Mouse (Mus musculus): Measurements from ENCODE around the gene Madcam1. TPM values are rescaled to one million over a fixed set of nuclear protein-coding genes. Genes with fewer than 3 reads are reported as not detected.

Madcam1 gene
- polyA plus RNA-seq, 1 experiment from 2014 or later: 16.9 TPM

DNA sequence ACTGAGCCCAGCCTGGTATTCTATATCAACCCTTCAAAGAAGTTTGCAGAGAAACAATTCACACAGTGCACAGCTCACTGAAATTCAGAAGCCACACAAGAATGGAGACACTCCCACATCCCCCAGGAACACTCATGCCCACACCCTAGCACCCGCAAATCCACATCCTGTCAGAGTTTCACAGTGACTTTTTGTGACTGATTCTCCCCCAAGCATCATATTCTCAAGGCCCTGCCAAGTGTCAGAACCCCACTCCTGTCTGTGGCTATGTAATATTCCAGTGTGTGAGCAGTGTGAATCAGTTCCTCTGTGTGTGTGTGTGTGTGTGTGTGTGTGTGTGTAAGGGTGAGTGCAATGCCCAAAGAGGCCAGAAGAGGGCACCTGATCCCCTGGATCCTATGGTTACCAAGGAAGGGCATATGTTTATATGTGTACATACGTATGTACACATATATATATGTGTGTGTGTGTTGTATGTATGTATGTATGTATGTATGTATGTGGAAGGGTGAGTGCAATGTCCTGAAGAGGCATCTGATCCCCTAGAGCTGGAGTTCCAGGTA is 27.7 kb downstream of the Madcam1 start:
- peak; percentile 48 for TF ChIP-seq CTCF (IDR thresholded peaks at IDR 0.05; ENCODE audit: low read depth)
- no peak for ATAC-seq
- WGBS: 96% methylated on average over 2 of the region's 2 CpGs

DNA sequence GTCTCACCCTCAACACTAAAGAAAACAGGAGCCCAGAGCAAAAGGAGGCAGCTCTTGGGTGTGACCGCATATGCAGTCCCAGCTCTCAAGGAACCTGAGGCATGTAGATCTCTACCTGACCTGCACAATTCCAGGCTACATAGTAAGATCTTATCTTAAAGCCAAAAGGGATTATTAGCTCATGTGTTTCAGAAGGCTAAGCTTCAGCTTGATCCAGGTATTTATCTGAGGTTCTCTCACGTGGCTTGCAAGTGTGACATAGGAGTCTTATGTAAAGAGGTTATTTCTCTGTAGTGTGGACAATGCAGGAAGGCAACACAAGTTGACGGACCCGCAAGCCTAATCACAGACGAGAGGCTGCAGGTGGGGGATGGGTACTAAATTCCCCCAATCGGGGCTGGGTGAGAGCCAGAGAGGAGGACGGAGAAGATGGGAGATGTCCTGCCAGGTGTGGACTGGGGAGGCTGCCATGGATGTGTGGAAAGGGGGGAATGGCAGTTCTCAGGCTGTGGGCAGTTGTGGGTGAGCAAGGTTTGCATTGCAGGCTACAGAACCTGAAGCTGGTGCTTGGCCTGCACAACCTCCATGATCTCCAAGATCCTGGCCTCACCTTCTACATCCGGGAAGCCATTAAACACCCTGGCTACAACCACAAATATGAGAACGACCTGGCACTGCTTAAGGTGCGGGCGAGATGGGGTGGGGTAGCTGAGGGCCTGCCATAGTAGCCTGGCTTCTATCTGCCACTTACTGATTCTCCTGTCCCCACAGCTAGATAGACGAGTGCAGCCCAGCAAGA is 29.4 kb downstream of the Madcam1 start:
- no peak for ATAC-seq
- Histone ChIP-seq H3K9me3 (ENCODE audit: control insufficient read depth) (no peaks in the 10 kb centered on the region), H3K27ac (ENCODE audit: low read depth, low read length) (no peak overlapping the region), H3K36me3 (ENCODE audit: control insufficient read depth, insufficient read depth) (peaks cover 5% of the 10 kb centered on the region), H3K27me3 (replicated peaks; ENCODE audit: control insufficient read depth, insufficient read depth, low read length) (no peaks in the 10 kb centered on the region), H3K9ac (ENCODE audit: low read depth, low read length) (no peak overlapping the region), H3K4me1 (replicated peaks; ENCODE audit: control insufficient read depth, insufficient read depth, low read length) (peaks cover 21% of the 10 kb centered on the region), H3K4me3 (ENCODE audit: low read depth, low read length) (no peak overlapping the region), H3K4me2 (replicated peaks; ENCODE audit: low read depth) (no peak overlapping the region)
- WGBS: 71% methylated on average over 12 of the region's 12 CpGs
- TF ChIP-seq CTCF (IDR thresholded peaks at IDR 0.05; ENCODE audit: low read depth): no peak

More for the DNA sequence above, 27.7 kb downstream of the Madcam1 start:
- Histone ChIP-seq H3K4me2 (replicated peaks; ENCODE audit: low read depth) (no peak overlapping the region), H3K4me3 (ENCODE audit: low read depth, low read length) (no peak overlapping the region), H3K9me3 (ENCODE audit: control insufficient read depth) (no peaks in the 10 kb centered on the region), H3K27ac (ENCODE audit: low read depth, low read length) (no peak overlapping the region), H3K4me1 (replicated peaks; ENCODE audit: control insufficient read depth, insufficient read depth, low read length) (peaks cover 8% of the 10 kb centered on the region), H3K9ac (ENCODE audit: low read depth, low read length) (no peak overlapping the region), H3K36me3 (ENCODE audit: control insufficient read depth, insufficient read depth) (peaks cover 21% of the 10 kb centered on the region), H3K27me3 (replicated peaks; ENCODE audit: control insufficient read depth, insufficient read depth, low read length) (no peaks in the 10 kb centered on the region)

DNA sequence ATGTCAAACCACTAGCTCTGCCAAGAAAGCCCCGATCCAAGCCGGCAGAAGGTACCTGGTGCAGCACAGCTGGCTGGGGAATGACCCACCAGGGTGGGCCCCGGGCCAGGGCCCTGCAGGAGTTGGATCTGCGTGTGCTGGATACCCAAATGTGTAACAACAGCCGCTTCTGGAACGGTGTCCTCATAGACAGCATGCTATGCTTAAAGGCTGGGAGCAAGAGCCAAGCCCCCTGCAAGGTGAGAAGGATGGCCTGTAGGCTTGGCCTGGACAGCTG is 30.0 kb downstream of the Madcam1 start:
- no peak for TF ChIP-seq CTCF (IDR thresholded peaks at IDR 0.05; ENCODE audit: low read depth)
- 81% methylated on average over 6 of the region's 6 CpGs for WGBS
- no peak overlapping the region for H3K4me3 ChIP-seq (ENCODE audit: low read depth, low read length)
- peaks cover 21% of the 10 kb centered on the region for H3K4me1 ChIP-seq (replicated peaks; ENCODE audit: control insufficient read depth, insufficient read depth, low read length)
- no peak overlapping the region for H3K4me2 ChIP-seq (replicated peaks; ENCODE audit: low read depth)
- ATAC-seq: no peak
- no peaks in the 10 kb centered on the region for H3K27me3 ChIP-seq (replicated peaks; ENCODE audit: control insufficient read depth, insufficient read depth, low read length)
- H3K9ac ChIP-seq (ENCODE audit: low read depth, low read length): no peak overlapping the region
- no peaks in the 10 kb centered on the region for H3K9me3 ChIP-seq (ENCODE audit: control insufficient read depth)
- H3K36me3 ChIP-seq (ENCODE audit: control insufficient read depth, insufficient read depth): no peaks in the 10 kb centered on the region; the same call in 1 of the 2 replicates
- H3K27ac ChIP-seq (ENCODE audit: low read depth, low read length): no peak overlapping the region

DNA sequence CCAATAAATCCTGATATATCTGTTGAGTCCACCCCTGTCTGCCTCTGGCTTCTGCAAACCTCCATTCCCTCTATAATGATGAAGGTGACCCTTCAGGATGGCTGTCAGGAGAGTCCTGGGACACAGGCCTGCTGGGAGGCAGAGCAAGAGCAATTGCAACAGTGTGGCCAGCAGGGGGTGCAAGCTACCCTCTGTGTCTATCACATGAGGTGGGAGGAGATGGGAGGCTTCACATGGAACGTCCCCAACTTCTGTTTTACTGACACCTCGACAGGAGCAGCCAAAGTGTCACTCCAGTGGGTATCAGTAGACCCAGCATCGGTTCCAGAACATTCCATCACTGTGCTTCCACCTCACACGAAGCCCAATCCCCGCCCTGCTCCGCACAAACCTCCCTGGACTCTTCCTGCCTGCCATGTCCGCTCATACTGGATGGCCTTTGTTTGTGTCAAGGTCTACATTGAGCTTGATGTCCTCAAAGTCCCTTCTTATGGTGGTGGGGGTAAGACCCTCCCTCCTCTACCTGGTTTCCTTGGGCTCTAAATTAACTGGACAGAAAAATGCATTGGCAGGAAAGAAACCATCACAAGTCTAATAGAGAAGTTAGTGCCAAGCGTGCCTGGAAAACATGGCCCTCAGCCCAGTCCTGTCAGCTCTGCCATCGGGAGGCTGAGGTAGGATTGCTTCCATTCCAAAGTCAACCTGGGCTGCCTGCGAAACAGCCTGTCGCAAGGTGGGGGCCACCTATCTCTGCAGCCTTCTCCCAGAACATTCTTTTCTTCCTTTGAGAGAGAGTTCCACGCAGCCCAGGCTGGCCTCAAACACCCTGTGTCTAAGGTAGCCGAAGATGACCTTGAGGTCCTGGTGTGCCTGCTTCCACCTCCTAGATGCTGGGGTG is 31.1 kb downstream of the Madcam1 start:
- Histone ChIP-seq H3K4me1 (replicated peaks; ENCODE audit: control insufficient read depth, insufficient read depth, low read length) (peaks cover 21% of the 10 kb centered on the region), H3K4me2 (replicated peaks; ENCODE audit: low read depth) (peak overlapping the region; percentile 4; the same call in 1 of the 2 replicates), H3K27ac (ENCODE audit: low read depth, low read length) (peak overlapping the region; percentile 57), H3K27me3 (replicated peaks; ENCODE audit: control insufficient read depth, insufficient read depth, low read length) (no peaks in the 10 kb centered on the region), H3K36me3 (ENCODE audit: control insufficient read depth, insufficient read depth) (no peaks in the 10 kb centered on the region), H3K9ac (ENCODE audit: low read depth, low read length) (no peak overlapping the region), H3K9me3 (ENCODE audit: control insufficient read depth) (no peaks in the 10 kb centered on the region), H3K4me3 (ENCODE audit: low read depth, low read length) (no peak overlapping the region)
- 37% methylated on average over 13 of the region's 13 CpGs for WGBS
- ATAC-seq: peak; percentile 37
- TF ChIP-seq CTCF (IDR thresholded peaks at IDR 0.05; ENCODE audit: low read depth): peak; percentile 97

DNA sequence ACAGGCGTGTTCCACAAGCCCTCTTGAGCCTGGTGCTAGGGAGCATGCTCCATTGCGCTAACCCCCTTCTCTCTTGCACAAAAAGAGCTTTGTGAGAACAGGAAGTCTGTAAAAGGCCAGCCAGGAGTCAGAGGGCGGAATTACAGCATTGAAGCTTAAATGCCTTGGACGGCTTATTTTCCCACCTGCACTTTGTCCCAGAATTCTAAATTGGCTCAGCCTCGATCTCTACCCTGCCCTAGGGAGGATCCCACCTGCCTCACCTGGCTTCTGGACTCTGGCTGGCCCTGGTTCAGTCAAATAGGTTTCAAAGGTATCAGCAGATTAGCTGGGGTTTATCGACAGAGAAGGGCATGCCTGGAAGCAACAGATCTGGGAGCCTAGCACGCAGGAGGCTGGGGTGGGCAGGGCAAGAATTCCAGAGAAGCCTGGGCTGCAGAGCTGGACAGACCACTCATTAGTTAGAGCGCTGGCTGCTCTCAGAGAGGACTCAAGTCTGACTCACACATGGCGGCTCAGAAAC is 31.8 kb downstream of the Madcam1 start:
- H3K9ac ChIP-seq (ENCODE audit: low read depth, low read length): no peak overlapping the region
- WGBS: 19% methylated on average over 9 of the region's 9 CpGs

DNA sequence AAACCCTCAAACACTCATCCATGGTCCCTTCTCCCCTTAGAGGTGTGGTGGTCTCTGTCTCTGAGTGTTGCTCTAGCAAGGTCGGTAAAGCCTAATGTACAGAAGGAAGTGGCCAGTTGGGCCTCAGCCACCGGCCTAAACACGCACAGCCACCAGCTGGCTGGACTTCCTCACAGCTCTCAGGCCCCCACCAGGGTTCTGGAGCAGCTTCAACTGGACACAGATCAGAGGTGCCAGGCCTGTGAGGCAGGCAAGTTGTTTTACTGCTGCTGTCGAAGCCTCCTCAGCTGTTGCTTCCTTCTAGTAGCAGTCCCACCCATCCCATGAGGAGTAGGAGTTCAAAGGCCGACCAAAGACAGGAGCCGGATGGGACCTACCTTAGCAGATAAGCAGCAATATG is 33.6 kb downstream of the Madcam1 start:
- no peaks in the 10 kb centered on the region for H3K9me3 ChIP-seq (ENCODE audit: control insufficient read depth)
- WGBS: 43% methylated on average over 6 of the region's 6 CpGs
- H3K4me3 ChIP-seq (ENCODE audit: low read depth, low read length): no peak overlapping the region
- H3K27ac ChIP-seq (ENCODE audit: low read depth, low read length): peak overlapping the region; percentile 67
- peaks cover 24% of the 10 kb centered on the region for H3K4me1 ChIP-seq (replicated peaks; ENCODE audit: control insufficient read depth, insufficient read depth, low read length)
- no peak overlapping the region for H3K9ac ChIP-seq (ENCODE audit: low read depth, low read length)
- no peak overlapping the region for H3K4me2 ChIP-seq (replicated peaks; ENCODE audit: low read depth)
- no peak for TF ChIP-seq CTCF (IDR thresholded peaks at IDR 0.05; ENCODE audit: low read depth)
- no peaks in the 10 kb centered on the region for H3K36me3 ChIP-seq (ENCODE audit: control insufficient read depth, insufficient read depth)
- H3K27me3 ChIP-seq (replicated peaks; ENCODE audit: control insufficient read depth, insufficient read depth, low read length): no peaks in the 10 kb centered on the region
- ATAC-seq: peak; percentile 24; the same call in 1 of the 2 replicates

More for the DNA sequence above, 31.8 kb downstream of the Madcam1 start:
- peak; percentile 76 for ATAC-seq
- peak overlapping the region; percentile 4; the same call in 1 of the 2 replicates for H3K4me2 ChIP-seq (replicated peaks; ENCODE audit: low read depth)
- peaks cover 22% of the 10 kb centered on the region for H3K4me1 ChIP-seq (replicated peaks; ENCODE audit: control insufficient read depth, insufficient read depth, low read length)
- H3K27me3 ChIP-seq (replicated peaks; ENCODE audit: control insufficient read depth, insufficient read depth, low read length): no peaks in the 10 kb centered on the region
- no peaks in the 10 kb centered on the region for H3K36me3 ChIP-seq (ENCODE audit: control insufficient read depth, insufficient read depth)
- H3K27ac ChIP-seq (ENCODE audit: low read depth, low read length): peak overlapping the region; percentile 57
- no peaks in the 10 kb centered on the region for H3K9me3 ChIP-seq (ENCODE audit: control insufficient read depth)
- no peak for TF ChIP-seq CTCF (IDR thresholded peaks at IDR 0.05; ENCODE audit: low read depth)
- H3K4me3 ChIP-seq (ENCODE audit: low read depth, low read length): no peak overlapping the region

Measured in intestine, postnatal 0 days (tissue).